Mouse (Mus musculus) heart, postnatal 0 days (tissue): Measurements from ENCODE around the gene Rbm20.

Source experiments
- CTCF ChIP-seq: IDR thresholded peaks from 2 replicates; pipeline ENCODE4 v1.5.1; 2016; ENCODE audit warnings: antibody characterized with exemption, control low read depth, low read depth
- EP300 ChIP-seq: IDR thresholded peaks from 2 replicates; pipeline ENCODE4 v1.6.1; 2016; ENCODE audit warnings: antibody characterized with exemption, low read depth

DNA sequence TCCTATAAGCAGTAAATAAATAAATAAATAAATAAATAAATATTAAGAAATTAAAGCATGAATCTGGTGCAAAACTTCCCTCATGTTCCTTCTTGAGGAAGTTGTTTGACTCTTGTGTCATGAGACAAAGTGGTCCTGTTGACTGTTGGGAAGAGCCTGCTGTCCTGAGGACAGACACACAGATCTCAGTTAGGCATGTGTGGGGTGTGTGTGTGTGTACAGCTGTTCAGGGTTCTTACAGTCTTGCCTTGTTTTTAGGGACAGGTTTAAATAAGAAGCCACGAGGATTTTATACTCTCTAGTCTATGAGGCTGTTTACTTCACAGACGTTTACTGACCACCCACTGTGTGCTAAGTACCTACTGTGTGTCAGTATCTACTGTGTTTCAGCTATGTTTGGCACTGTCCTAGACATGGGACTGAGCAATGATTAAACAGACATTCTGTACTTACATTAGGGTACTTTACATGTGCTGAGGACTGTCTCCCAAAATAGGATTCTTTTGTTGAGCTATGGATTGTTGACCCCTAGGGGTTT lies 81.8 kb downstream of the Rbm20 start:
- TF ChIP-seq CTCF = no peak
- TF ChIP-seq EP300 = no peak
